Mouse (Mus musculus) bone marrow, adult 2 months (tissue): Measurements from ENCODE around the gene Defb6.

Experiments
- CTCF ChIP-seq: fragments of 200-500 bp; IDR thresholded peaks from 2 replicates; pipeline ENCODE4 v1.5.1; 2011; ENCODE audit warnings: low read length, control low read depth; ENCODE audit not compliant: control insufficient read depth, insufficient read depth
- POLR2A ChIP-seq: fragments of 200-500 bp; IDR thresholded peaks from 2 replicates; pipeline ENCODE4 v1.6.1; 2011; ENCODE audit warnings: low read depth, mild to moderate bottlenecking, control low read depth, low read length, borderline replicate concordance; ENCODE audit not compliant: control insufficient read depth

DNA sequence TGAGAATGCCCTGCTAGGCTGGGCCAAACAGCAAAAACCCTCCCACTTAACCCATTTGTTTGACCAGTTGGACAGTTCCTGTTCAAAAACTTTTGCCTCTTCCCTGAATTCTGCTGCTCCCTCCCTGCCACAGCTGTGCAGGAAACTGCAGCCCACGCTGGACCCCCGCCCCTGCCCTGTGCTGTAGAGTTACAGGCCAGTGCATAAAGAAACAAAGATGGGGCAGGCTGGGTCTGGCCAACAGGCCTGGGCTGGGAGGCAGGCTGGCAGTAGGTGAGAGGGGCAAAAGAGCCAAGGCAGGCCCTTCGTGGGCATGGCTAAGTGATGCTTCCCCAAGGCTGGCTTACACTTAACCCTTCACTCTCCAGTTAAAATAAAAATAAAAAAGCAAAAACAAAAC, 34.4 kb downstream of the Defb6 start:
- TF ChIP-seq POLR2A = no peak
- TF ChIP-seq CTCF = no peak
